Mouse (Mus musculus): ENCODE results near the gene Gm5134. TPM values are rescaled to one million over a fixed set of nuclear protein-coding genes. Genes with fewer than 3 reads are reported as not detected.
A peak's percentile ranks its signal among the peaks of the same experiment; 100 is the strongest.

Gm5134 gene
- polyA plus RNA-seq, 1 experiment from 2014 or later = not detected

- Histone ChIP-seq H3K27me3 (no peaks in the 10 kb centered on the region), H3K27ac (no peak overlapping the region), H3K9me3 (no peaks in the 10 kb centered on the region), H3K9ac (no peak overlapping the region), H3K4me3 (replicated peaks) (no peak overlapping the region), H3K36me3 (replicated peaks) (no peaks in the 10 kb centered on the region), H3K4me1 (no peaks in the 10 kb centered on the region), H3K4me2 (no peak overlapping the region)
- WGBS = 83% methylated on average over 6 of the region's 6 CpGs
- ATAC-seq (ENCODE audit: low FRiP score) = no peak
These were observed 58.6 kb downstream of the Gm5134 start for GRCm38 (mm10) chr10:76012922-76013321.

- no peak overlapping the region for H3K27ac ChIP-seq
- no peak for ATAC-seq (ENCODE audit: low FRiP score)
- no peaks in the 10 kb centered on the region for H3K27me3 ChIP-seq
These were observed 62.6 kb downstream of the Gm5134 start for GRCm38 (mm10) chr10:76016886-76017285.

GRCm38 (mm10) chr10:76021728-76022127 lies 67.4 kb downstream of the Gm5134 start:
- peaks cover 11% of the 10 kb centered on the region for H3K9me3 ChIP-seq
- no peak overlapping the region for H3K4me2 ChIP-seq
- WGBS = 86% methylated on average over 3 of the region's 3 CpGs
- no peaks in the 10 kb centered on the region for H3K36me3 ChIP-seq (replicated peaks)
- no peak overlapping the region for H3K9ac ChIP-seq
- H3K4me3 ChIP-seq (replicated peaks) = no peak overlapping the region
- H3K4me1 ChIP-seq = no peaks in the 10 kb centered on the region
- no peak for ATAC-seq (ENCODE audit: low FRiP score)
- no peak overlapping the region for H3K27ac ChIP-seq
- H3K27me3 ChIP-seq = no peaks in the 10 kb centered on the region

More at GRCm38 (mm10) chr10:76016886-76017285, 62.6 kb downstream of the Gm5134 start:
- no peak overlapping the region for H3K4me3 ChIP-seq (replicated peaks)
- WGBS = 93% methylated on average over 3 of the region's 3 CpGs
- H3K9ac ChIP-seq = no peak overlapping the region
- no peak overlapping the region for H3K4me2 ChIP-seq
- H3K36me3 ChIP-seq (replicated peaks) = no peaks in the 10 kb centered on the region
- H3K9me3 ChIP-seq = peaks cover 7% of the 10 kb centered on the region; the same call in 1 of the 2 replicates
- H3K4me1 ChIP-seq = no peaks in the 10 kb centered on the region

GRCm38 (mm10) chr10:76023921-76024320 lies 69.6 kb downstream of the Gm5134 start:
- no peaks in the 10 kb centered on the region for H3K4me1 ChIP-seq
- no peak overlapping the region for H3K9ac ChIP-seq
- 91% methylated on average over 6 of the region's 6 CpGs for WGBS
- H3K9me3 ChIP-seq = peaks cover 11% of the 10 kb centered on the region
- no peak overlapping the region for H3K4me2 ChIP-seq
- no peak overlapping the region for H3K27ac ChIP-seq
- H3K36me3 ChIP-seq (replicated peaks) = no peaks in the 10 kb centered on the region
- no peak overlapping the region for H3K4me3 ChIP-seq (replicated peaks)
- ATAC-seq (ENCODE audit: low FRiP score) = no peak
- no peaks in the 10 kb centered on the region for H3K27me3 ChIP-seq

- no peaks in the 10 kb centered on the region for H3K36me3 ChIP-seq (replicated peaks)
- H3K9me3 ChIP-seq = peaks cover 4% of the 10 kb centered on the region; the same call in 1 of the 2 replicates
- H3K27ac ChIP-seq = no peak overlapping the region
- H3K27me3 ChIP-seq = no peaks in the 10 kb centered on the region
- H3K9ac ChIP-seq = no peak overlapping the region
- no peak overlapping the region for H3K4me2 ChIP-seq
- H3K4me3 ChIP-seq (replicated peaks) = no peak overlapping the region
- no peaks in the 10 kb centered on the region for H3K4me1 ChIP-seq
- 95% methylated on average over 10 of the region's 10 CpGs for WGBS
- no peak for ATAC-seq (ENCODE audit: low FRiP score)
These were observed 71.3 kb downstream of the Gm5134 start for GRCm38 (mm10) chr10:76025470-76026190.

GRCm38 (mm10) chr10:76027127-76028015 lies 73.1 kb downstream of the Gm5134 start:
- H3K27ac ChIP-seq = no peak overlapping the region
- no peaks in the 10 kb centered on the region for H3K4me1 ChIP-seq
- no peak overlapping the region for H3K4me3 ChIP-seq (replicated peaks)
- no peaks in the 10 kb centered on the region for H3K36me3 ChIP-seq (replicated peaks)
- no peak for ATAC-seq (ENCODE audit: low FRiP score)
- 68% methylated on average over 12 of the region's 12 CpGs for WGBS
- H3K27me3 ChIP-seq = no peaks in the 10 kb centered on the region
- H3K9me3 ChIP-seq = peaks cover 4% of the 10 kb centered on the region; the same call in 1 of the 2 replicates
- no peak overlapping the region for H3K9ac ChIP-seq
- H3K4me2 ChIP-seq = no peak overlapping the region

- Histone ChIP-seq H3K9me3 (peaks cover 4% of the 10 kb centered on the region; the same call in 1 of the 2 replicates), H3K9ac (no peak overlapping the region), H3K27me3 (no peaks in the 10 kb centered on the region), H3K4me3 (replicated peaks) (no peak overlapping the region), H3K27ac (no peak overlapping the region), H3K36me3 (replicated peaks) (no peaks in the 10 kb centered on the region), H3K4me1 (peaks cover under 1% of the 10 kb centered on the region; the same call in 1 of the 2 replicates), H3K4me2 (no peak overlapping the region)
- ATAC-seq (ENCODE audit: low FRiP score) = no peak
- WGBS = 26% methylated on average over 3 of the region's 4 CpGs
These were observed 73.7 kb downstream of the Gm5134 start for GRCm38 (mm10) chr10:76028016-76028366.

- no peak overlapping the region for H3K9ac ChIP-seq
- H3K4me1 ChIP-seq = peaks cover 4% of the 10 kb centered on the region
- H3K9me3 ChIP-seq = peaks cover 4% of the 10 kb centered on the region; the same call in 1 of the 2 replicates
- no peak overlapping the region for H3K27ac ChIP-seq
- H3K4me3 ChIP-seq (replicated peaks) = no peak overlapping the region
- no peaks in the 10 kb centered on the region for H3K36me3 ChIP-seq (replicated peaks)
- WGBS = 72% methylated on average over 9 of the region's 9 CpGs
- no peaks in the 10 kb centered on the region for H3K27me3 ChIP-seq
- H3K4me2 ChIP-seq = no peak overlapping the region
- ATAC-seq (ENCODE audit: low FRiP score) = no peak
These were observed 74.1 kb downstream of the Gm5134 start for GRCm38 (mm10) chr10:76028396-76028795.

- Histone ChIP-seq H3K4me1 (peaks cover 11% of the 10 kb centered on the region), H3K9ac (no peak overlapping the region), H3K27ac (no peak overlapping the region), H3K36me3 (replicated peaks) (no peaks in the 10 kb centered on the region), H3K4me3 (replicated peaks) (no peak overlapping the region), H3K9me3 (peaks cover 3% of the 10 kb centered on the region; the same call in 1 of the 2 replicates), H3K4me2 (no peak overlapping the region), H3K27me3 (no peaks in the 10 kb centered on the region)
- 47% methylated on average over 5 of the region's 5 CpGs for WGBS
- ATAC-seq (ENCODE audit: low FRiP score) = no peak
These were observed 75.0 kb downstream of the Gm5134 start for GRCm38 (mm10) chr10:76029276-76029675.

GRCm38 (mm10) chr10:76030496-76030895 lies 76.2 kb downstream of the Gm5134 start:
- no peak overlapping the region for H3K27ac ChIP-seq
- H3K9me3 ChIP-seq = no peaks in the 10 kb centered on the region
- ATAC-seq (ENCODE audit: low FRiP score) = no peak
- no peak overlapping the region for H3K4me2 ChIP-seq
- WGBS = 64% methylated on average over 5 of the region's 5 CpGs
- H3K4me3 ChIP-seq (replicated peaks) = no peak overlapping the region
- H3K36me3 ChIP-seq (replicated peaks) = peaks cover 7% of the 10 kb centered on the region; the same call in 1 of the 2 replicates
- H3K27me3 ChIP-seq = no peaks in the 10 kb centered on the region
- H3K4me1 ChIP-seq = peaks cover 11% of the 10 kb centered on the region
- no peak overlapping the region for H3K9ac ChIP-seq

- H3K4me1 ChIP-seq = peaks cover 11% of the 10 kb centered on the region
- peak overlapping the region; percentile 68 for H3K4me2 ChIP-seq
- no peaks in the 10 kb centered on the region for H3K9me3 ChIP-seq
- H3K4me3 ChIP-seq (replicated peaks) = peak overlapping the region; percentile 83
- ATAC-seq (ENCODE audit: low FRiP score) = peak; percentile 76
- peak overlapping the region; percentile 69 for H3K27ac ChIP-seq
- peaks cover 12% of the 10 kb centered on the region; the same call in 1 of the 2 replicates for H3K36me3 ChIP-seq (replicated peaks)
- H3K9ac ChIP-seq = peak overlapping the region; percentile 89
- 55% methylated on average over 14 of the region's 14 CpGs for WGBS
- H3K27me3 ChIP-seq = no peaks in the 10 kb centered on the region
These were observed 77.4 kb downstream of the Gm5134 start for GRCm38 (mm10) chr10:76031511-76032401.

Data from forebrain, embryonic 12.5 days (tissue).